ENCODE assay signal across 36 mouse cellular contexts in genomic region chr9:90789545-90789944, GRCm38 (mm10).
"Had no signal": no experiment of that assay in that cellular context is flagged by ENCODE, and none has a peak within 500 bp of the region (broad histone marks: within the 10 kb centered on the region; RNA-seq: fewer than 3 reads in every experiment).

No protein-coding gene starts in this region.

- ATAC-seq: hindbrain, embryonic 16.5 days; hindbrain, postnatal 0 days; inflammation-experienced regulatory T-cells, adult 6 months; intestine, embryonic 15.5 days; intestine, embryonic 16.5 days; intestine, postnatal 0 days had no signal

- H3K9ac ChIP-seq: heart, embryonic 12.5 days; heart, embryonic 13.5 days; heart, embryonic 15.5 days; hindbrain, embryonic 12.5 days; hindbrain, embryonic 13.5 days; hindbrain, embryonic 14.5 days; hindbrain, embryonic 15.5 days; intestine, embryonic 15.5 days; kidney, embryonic 15.5 days had no signal

- H3K27me3 ChIP-seq: heart, embryonic 12.5 days; heart, embryonic 13.5 days; heart, embryonic 15.5 days; hindbrain, embryonic 12.5 days; hindbrain, embryonic 13.5 days; hindbrain, embryonic 15.5 days; intestine, embryonic 15.5 days; kidney, embryonic 15.5 days had no signal

- H3K4me3 ChIP-seq: heart, embryonic 10.5 days; heart, embryonic 12.5 days; heart, embryonic 13.5 days; heart, embryonic 15.5 days; hindbrain, embryonic 10.5 days; hindbrain, embryonic 12.5 days; hindbrain, embryonic 13.5 days; hindbrain, embryonic 15.5 days; intestine, embryonic 15.5 days; kidney, embryonic 15.5 days; layer of hippocampus, adult 2 months; left cerebral cortex, adult 2 months had no signal

- H3K9me3 ChIP-seq: heart, embryonic 10.5 days; heart, embryonic 12.5 days; heart, embryonic 13.5 days; heart, embryonic 15.5 days; hindbrain, embryonic 10.5 days; hindbrain, embryonic 12.5 days; hindbrain, embryonic 13.5 days; hindbrain, embryonic 15.5 days; intestine, embryonic 15.5 days; kidney, embryonic 15.5 days had no signal

- DNase-seq: heart, postnatal 10 days; heart, postnatal 14 days; heart, postnatal 36 days; heart, postnatal 4 days; kidney, adult 11 months; kidney, adult 18-20 months; kidney, adult 2 months; kidney, adult 8-10 months; kidney, adult 9 months; kidney, postnatal 10 days; kidney, postnatal 14 days; kidney, postnatal 25 days; kidney, postnatal 36 days; kidney, postnatal 4 days; layer of hippocampus, adult 9-11 months; layer of hippocampus, postnatal 36 days had no signal

- H3K4me1 ChIP-seq: heart, embryonic 10.5 days; heart, embryonic 12.5 days; heart, embryonic 13.5 days; heart, embryonic 15.5 days; hindbrain, embryonic 10.5 days; hindbrain, embryonic 12.5 days; hindbrain, embryonic 13.5 days; hindbrain, embryonic 15.5 days; intestine, embryonic 15.5 days; kidney, embryonic 15.5 days had no signal

- H3K4me2 ChIP-seq: heart, embryonic 11.5 days; heart, embryonic 12.5 days; heart, embryonic 13.5 days; heart, embryonic 15.5 days; hindbrain, embryonic 12.5 days; hindbrain, embryonic 13.5 days; hindbrain, embryonic 14.5 days; hindbrain, embryonic 15.5 days; intestine, embryonic 15.5 days; kidney, embryonic 15.5 days had no signal

- H3K27ac ChIP-seq: heart, embryonic 10.5 days; heart, embryonic 13.5 days; heart, embryonic 15.5 days; hindbrain, embryonic 10.5 days; hindbrain, embryonic 12.5 days; hindbrain, embryonic 13.5 days; hindbrain, embryonic 14.5 days; hindbrain, embryonic 15.5 days; hindbrain, postnatal 0 days; intestine, embryonic 15.5 days; kidney, embryonic 15.5 days; kidney, postnatal 0 days; layer of hippocampus, adult 2 months; left cerebral cortex, adult 2 months had no signal

- H3K36me3 ChIP-seq: heart, embryonic 10.5 days; heart, embryonic 12.5 days; heart, embryonic 13.5 days; heart, embryonic 15.5 days; hindbrain, embryonic 10.5 days; hindbrain, embryonic 12.5 days; hindbrain, embryonic 13.5 days; hindbrain, embryonic 15.5 days; intestine, embryonic 15.5 days; kidney, embryonic 15.5 days had no signal
